Mouse (Mus musculus): Measurements from ENCODE around the gene Rabggta. TPM values are rescaled to one million over a fixed set of nuclear protein-coding genes. Genes with fewer than 3 reads are reported as not detected.

Gene Rabggta
- polyA plus RNA-seq, 1 experiment from 2014 or later: 29.3 TPM

DNA sequence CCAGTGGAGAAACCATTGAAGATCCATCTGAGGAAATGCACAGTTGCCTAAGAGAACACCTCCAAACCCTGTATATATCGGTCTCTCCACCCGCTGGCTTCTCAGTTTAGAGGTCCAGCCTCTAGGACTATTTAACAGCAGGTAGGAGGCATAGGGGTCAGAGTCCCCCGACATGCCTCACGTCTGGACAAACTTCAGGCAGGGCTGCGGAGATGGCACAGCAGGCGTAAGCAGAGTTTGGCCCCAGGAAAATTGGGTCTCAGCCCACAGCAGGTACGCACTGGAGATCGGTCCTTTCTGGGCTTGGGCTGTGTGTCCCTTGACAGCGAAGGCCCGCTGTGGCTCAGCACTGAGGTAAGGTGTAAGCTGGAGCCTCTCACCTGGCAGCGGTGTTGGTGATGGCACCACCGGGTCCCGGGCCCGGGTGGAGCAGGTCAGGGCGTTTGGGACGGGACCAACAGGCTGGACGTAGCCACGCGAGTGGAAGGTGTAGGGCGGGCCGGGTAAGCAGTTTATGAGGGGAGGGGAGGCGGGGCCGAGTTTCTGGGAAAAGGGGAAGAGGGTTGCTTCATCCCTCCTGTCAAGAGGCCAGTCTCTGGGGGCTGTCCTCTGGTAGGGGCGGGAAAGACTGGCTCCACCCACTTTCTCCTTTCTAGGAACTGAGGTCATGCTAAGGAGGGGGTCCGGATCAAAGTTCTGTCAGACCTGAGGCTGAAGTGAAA is 8.9 kb downstream of the Rabggta start:
- H3K4me2 ChIP-seq (ENCODE audit: low read depth): no peak overlapping the region
- no peak for DNase-seq (ENCODE audit: low spot score)
- H3K9ac ChIP-seq (ENCODE audit: low read length): no peak overlapping the region; the same call in 1 of the 2 replicates
- H3K36me3 ChIP-seq (ENCODE audit: control insufficient read depth, insufficient read depth, low read length): 0 out of 2 replicates have a peak, but pooled peaks cover 2% of the 10 kb centered on the region
- 0 out of 2 replicates have a peak, but pooled peaks cover 3% of the 10 kb centered on the region for H3K4me1 ChIP-seq (ENCODE audit: control insufficient read depth, insufficient read depth, low read length)
- H3K4me3 ChIP-seq (ENCODE audit: low read depth, low read length): no peak overlapping the region
- H3K9me3 ChIP-seq (ENCODE audit: control insufficient read depth, low read length): no peaks in the 10 kb centered on the region
- no peak for ATAC-seq (ENCODE audit: insufficient read depth, low FRiP score, low TSS enrichment)
- peaks cover 9% of the 10 kb centered on the region; the same call in 1 of the 2 replicates for H3K27me3 ChIP-seq (ENCODE audit: control insufficient read depth, insufficient read depth, low read length)
- 11% methylated on average over 25 of the region's 25 CpGs for WGBS
- no peak overlapping the region for H3K27ac ChIP-seq (ENCODE audit: low read depth, low read length)

DNA sequence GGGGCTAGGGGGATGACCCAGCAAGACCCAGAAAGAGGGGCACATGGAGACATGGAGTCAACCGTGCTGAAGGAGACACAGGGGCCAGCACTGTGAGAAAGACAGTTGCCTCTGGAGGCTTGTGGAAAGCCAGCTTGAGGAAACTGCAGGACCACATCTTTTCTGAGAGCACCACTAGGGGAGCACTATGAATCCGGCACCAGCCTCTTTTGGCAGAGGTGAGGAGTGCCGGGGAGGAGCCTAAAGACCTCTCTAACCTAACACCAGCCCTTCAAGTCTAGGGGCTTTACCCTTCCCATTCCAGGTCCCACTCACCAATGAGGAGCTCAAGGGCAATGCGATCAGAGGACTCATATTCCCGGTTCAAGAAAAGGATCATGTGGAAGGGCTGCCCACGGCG is 10.3 kb downstream of the Rabggta start:
- Histone ChIP-seq H3K9ac (ENCODE audit: low read length) (no peak overlapping the region), H3K4me1 (ENCODE audit: control insufficient read depth, insufficient read depth, low read length) (0 out of 2 replicates have a peak, but pooled peaks cover 3% of the 10 kb centered on the region), H3K9me3 (ENCODE audit: control insufficient read depth, low read length) (no peaks in the 10 kb centered on the region), H3K36me3 (ENCODE audit: control insufficient read depth, insufficient read depth, low read length) (no peaks in the 10 kb centered on the region), H3K4me2 (ENCODE audit: low read depth) (no peak overlapping the region), H3K27ac (ENCODE audit: low read depth, low read length) (no peak overlapping the region), H3K27me3 (ENCODE audit: control insufficient read depth, insufficient read depth, low read length) (peaks cover 9% of the 10 kb centered on the region; the same call in 1 of the 2 replicates), H3K4me3 (ENCODE audit: low read depth, low read length) (no peak overlapping the region)
- no peak for DNase-seq (ENCODE audit: low spot score)
- ATAC-seq (ENCODE audit: insufficient read depth, low FRiP score, low TSS enrichment): no peak
- 78% methylated on average over 7 of the region's 7 CpGs for WGBS

DNA sequence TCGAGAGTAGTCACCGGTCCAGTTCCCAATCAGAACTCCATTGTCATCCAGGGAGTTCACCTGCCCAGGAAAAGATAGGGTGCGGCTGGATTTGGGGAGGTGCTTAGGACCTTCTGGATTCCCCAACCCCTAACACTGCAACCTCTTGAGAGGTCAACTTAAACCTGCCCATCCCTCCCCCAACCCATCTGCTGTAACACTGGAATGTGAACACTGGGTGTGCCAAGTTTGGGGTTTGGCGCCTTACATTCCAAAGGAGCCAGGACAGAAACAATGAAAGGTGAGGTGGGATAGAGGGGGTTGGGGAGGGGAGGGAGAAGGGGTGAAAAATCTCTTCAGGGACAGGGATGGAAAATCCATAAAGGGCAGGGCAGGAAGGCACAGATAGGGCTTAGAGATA is 12.6 kb downstream of the Rabggta start:
- peaks cover 9% of the 10 kb centered on the region; the same call in 1 of the 2 replicates for H3K27me3 ChIP-seq (ENCODE audit: control insufficient read depth, insufficient read depth, low read length)
- WGBS: 87% methylated on average over 4 of the region's 4 CpGs

DNA sequence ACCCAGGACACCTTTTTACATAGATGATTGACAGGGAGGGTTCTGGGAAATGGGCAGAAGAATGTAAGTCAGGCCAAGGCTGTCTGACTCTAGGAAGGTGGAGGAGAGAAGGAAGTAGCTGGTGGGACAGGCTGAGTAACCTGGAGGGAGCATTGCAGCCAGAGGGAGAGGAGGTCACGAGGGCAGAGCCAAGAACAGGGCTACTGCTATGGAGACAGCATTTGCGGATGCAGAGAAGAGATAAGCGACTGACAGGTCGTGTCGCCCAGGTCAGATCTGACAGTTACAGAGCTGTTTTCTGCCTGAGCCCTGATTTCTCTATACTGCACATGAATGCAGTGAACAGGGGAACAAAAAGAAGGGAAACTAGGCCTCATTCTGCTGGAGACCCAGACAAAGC is 14.7 kb downstream of the Rabggta start:
- Histone ChIP-seq H3K9me3 (ENCODE audit: control insufficient read depth, low read length) (no peaks in the 10 kb centered on the region), H3K27me3 (ENCODE audit: control insufficient read depth, insufficient read depth, low read length) (peaks cover 4% of the 10 kb centered on the region; the same call in 1 of the 2 replicates), H3K4me2 (ENCODE audit: low read depth) (no peak overlapping the region), H3K27ac (ENCODE audit: low read depth, low read length) (no peak overlapping the region), H3K9ac (ENCODE audit: low read length) (no peak overlapping the region), H3K36me3 (ENCODE audit: control insufficient read depth, insufficient read depth, low read length) (no peaks in the 10 kb centered on the region), H3K4me1 (ENCODE audit: control insufficient read depth, insufficient read depth, low read length) (no peaks in the 10 kb centered on the region), H3K4me3 (ENCODE audit: low read depth, low read length) (no peak overlapping the region)
- no peak for DNase-seq (ENCODE audit: low spot score)
- ATAC-seq (ENCODE audit: insufficient read depth, low FRiP score, low TSS enrichment): no peak
- WGBS: 84% methylated on average over 5 of the region's 5 CpGs

More for the DNA sequence above, 12.6 kb downstream of the Rabggta start:
- H3K9ac ChIP-seq (ENCODE audit: low read length): no peak overlapping the region
- DNase-seq (ENCODE audit: low spot score) (no peak), ATAC-seq (ENCODE audit: insufficient read depth, low FRiP score, low TSS enrichment) (no peak)
- no peaks in the 10 kb centered on the region for H3K36me3 ChIP-seq (ENCODE audit: control insufficient read depth, insufficient read depth, low read length)
- no peak overlapping the region for H3K4me3 ChIP-seq (ENCODE audit: low read depth, low read length)
- 0 out of 2 replicates have a peak, but pooled peaks cover 3% of the 10 kb centered on the region for H3K4me1 ChIP-seq (ENCODE audit: control insufficient read depth, insufficient read depth, low read length)
- no peak overlapping the region for H3K4me2 ChIP-seq (ENCODE audit: low read depth)
- H3K27ac ChIP-seq (ENCODE audit: low read depth, low read length): no peak overlapping the region
- no peaks in the 10 kb centered on the region for H3K9me3 ChIP-seq (ENCODE audit: control insufficient read depth, low read length)

DNA sequence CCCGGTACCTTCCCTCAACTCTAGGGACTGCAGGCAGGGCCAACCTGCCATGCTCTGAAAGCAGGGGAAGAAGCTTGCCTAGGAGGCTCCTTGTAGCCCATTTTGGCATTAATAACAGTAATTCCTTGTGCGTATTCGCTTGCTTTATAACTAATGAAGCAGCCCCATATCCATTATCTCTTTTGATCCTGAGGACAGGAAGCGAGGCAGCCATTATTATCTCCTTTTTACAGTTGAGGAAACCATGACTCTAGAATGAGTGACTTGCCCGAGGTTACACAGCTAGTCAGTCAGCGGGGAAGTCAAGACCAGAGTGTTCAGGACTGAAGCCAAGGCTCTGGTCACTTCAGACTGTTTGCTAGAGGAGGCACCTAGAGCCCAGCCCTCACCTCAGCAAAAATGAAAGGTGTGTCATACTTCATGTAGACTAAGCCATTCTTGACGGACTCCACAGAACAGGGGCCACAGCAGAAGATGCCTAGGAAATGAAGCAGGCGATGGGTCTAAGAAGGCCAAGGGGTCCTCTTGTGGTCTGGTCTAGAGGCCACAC is 15.9 kb downstream of the Rabggta start:
- H3K27me3 ChIP-seq (ENCODE audit: control insufficient read depth, insufficient read depth, low read length): no peaks in the 10 kb centered on the region
- no peaks in the 10 kb centered on the region for H3K36me3 ChIP-seq (ENCODE audit: control insufficient read depth, insufficient read depth, low read length)
- H3K4me2 ChIP-seq (ENCODE audit: low read depth): no peak overlapping the region
- no peak for ATAC-seq (ENCODE audit: insufficient read depth, low FRiP score, low TSS enrichment)
- H3K9ac ChIP-seq (ENCODE audit: low read length): no peak overlapping the region
- no peak for DNase-seq (ENCODE audit: low spot score)
- H3K4me1 ChIP-seq (ENCODE audit: control insufficient read depth, insufficient read depth, low read length): no peaks in the 10 kb centered on the region
- H3K27ac ChIP-seq (ENCODE audit: low read depth, low read length): no peak overlapping the region
- H3K9me3 ChIP-seq (ENCODE audit: control insufficient read depth, low read length): no peaks in the 10 kb centered on the region
- H3K4me3 ChIP-seq (ENCODE audit: low read depth, low read length): no peak overlapping the region
- 90% methylated on average over 8 of the region's 8 CpGs for WGBS

DNA sequence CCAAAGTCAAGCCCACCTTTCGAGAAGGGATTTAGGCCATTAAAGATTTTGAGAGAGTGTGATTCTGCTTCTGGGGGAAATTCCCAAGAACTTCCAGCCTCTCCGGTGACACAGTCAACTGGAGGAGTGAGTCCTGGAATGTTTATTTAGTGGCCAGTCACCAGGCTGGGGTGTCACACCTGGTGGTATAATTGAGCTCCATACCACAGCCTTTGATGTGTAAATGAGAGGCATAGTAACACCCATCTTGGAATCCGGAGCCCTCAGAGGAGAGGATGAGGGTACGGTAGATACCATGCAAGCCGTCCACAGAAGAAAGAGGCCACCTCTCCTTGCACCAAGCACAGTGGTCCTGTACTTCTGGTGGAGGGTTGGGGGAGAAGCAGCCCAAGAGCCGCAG is 19.3 kb downstream of the Rabggta start:
- Histone ChIP-seq H3K4me1 (ENCODE audit: control insufficient read depth, insufficient read depth, low read length) (no peaks in the 10 kb centered on the region), H3K9ac (ENCODE audit: low read length) (no peak overlapping the region), H3K4me2 (ENCODE audit: low read depth) (no peak overlapping the region), H3K27ac (ENCODE audit: low read depth, low read length) (no peak overlapping the region), H3K27me3 (ENCODE audit: control insufficient read depth, insufficient read depth, low read length) (no peaks in the 10 kb centered on the region), H3K36me3 (ENCODE audit: control insufficient read depth, insufficient read depth, low read length) (no peaks in the 10 kb centered on the region), H3K9me3 (ENCODE audit: control insufficient read depth, low read length) (no peaks in the 10 kb centered on the region), H3K4me3 (ENCODE audit: low read depth, low read length) (no peak overlapping the region)
- no peak for ATAC-seq (ENCODE audit: insufficient read depth, low FRiP score, low TSS enrichment)
- no peak for DNase-seq (ENCODE audit: low spot score)
- WGBS: 58% methylated on average over 6 of the region's 6 CpGs

DNA sequence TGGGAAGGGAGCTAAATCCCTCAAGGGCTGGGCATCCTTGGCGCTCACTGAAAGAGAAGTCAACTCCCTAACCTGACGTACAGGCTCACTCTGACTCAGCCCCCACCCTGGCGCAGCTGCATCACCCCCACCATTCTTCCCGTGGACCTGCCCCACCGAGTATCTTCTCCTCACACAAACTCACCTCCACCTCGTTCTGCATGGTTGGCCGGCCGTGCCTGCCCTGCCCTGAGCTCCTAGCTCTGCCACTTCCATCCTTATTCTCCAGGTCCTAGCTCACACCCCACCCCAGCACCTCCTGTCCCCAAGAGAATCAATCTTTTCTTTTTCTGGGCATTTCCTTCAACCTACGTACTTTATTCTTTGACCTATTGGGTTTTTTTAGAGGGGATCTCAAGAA is 20.9 kb downstream of the Rabggta start:
- Histone ChIP-seq H3K27me3 (ENCODE audit: control insufficient read depth, insufficient read depth, low read length) (no peaks in the 10 kb centered on the region), H3K4me1 (ENCODE audit: control insufficient read depth, insufficient read depth, low read length) (no peaks in the 10 kb centered on the region), H3K4me2 (ENCODE audit: low read depth) (no peak overlapping the region), H3K27ac (ENCODE audit: low read depth, low read length) (no peak overlapping the region), H3K36me3 (ENCODE audit: control insufficient read depth, insufficient read depth, low read length) (no peaks in the 10 kb centered on the region), H3K9ac (ENCODE audit: low read length) (no peak overlapping the region), H3K9me3 (ENCODE audit: control insufficient read depth, low read length) (no peaks in the 10 kb centered on the region), H3K4me3 (ENCODE audit: low read depth, low read length) (no peak overlapping the region)
- ATAC-seq (ENCODE audit: insufficient read depth, low FRiP score, low TSS enrichment): no peak
- DNase-seq (ENCODE audit: low spot score): no peak
- WGBS: 77% methylated on average over 9 of the region's 9 CpGs

DNA sequence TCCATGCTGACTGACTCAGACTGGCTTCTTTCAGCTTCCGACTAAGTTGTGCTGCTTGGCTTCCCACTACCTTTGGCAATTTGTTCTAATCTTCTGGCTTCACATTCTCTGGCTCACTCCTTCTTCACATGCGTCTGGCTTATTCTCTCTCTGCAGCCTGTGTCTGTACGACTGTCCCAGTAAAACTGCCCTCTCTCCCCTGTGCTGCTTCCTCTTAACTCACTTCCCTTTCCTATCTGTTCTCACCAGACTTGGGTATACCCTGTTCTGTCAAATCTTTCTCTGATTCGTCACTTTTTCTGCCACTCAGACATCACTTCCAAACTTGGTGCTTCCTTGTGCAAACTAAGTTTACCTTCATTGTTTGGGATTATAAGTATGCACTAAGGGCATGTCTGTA is 24.8 kb downstream of the Rabggta start:
- Histone ChIP-seq H3K4me2 (ENCODE audit: low read depth) (no peak overlapping the region), H3K36me3 (ENCODE audit: control insufficient read depth, insufficient read depth, low read length) (no peaks in the 10 kb centered on the region), H3K9ac (ENCODE audit: low read length) (no peak overlapping the region), H3K9me3 (ENCODE audit: control insufficient read depth, low read length) (no peaks in the 10 kb centered on the region), H3K4me1 (ENCODE audit: control insufficient read depth, insufficient read depth, low read length) (no peaks in the 10 kb centered on the region), H3K27ac (ENCODE audit: low read depth, low read length) (no peak overlapping the region), H3K4me3 (ENCODE audit: low read depth, low read length) (no peak overlapping the region), H3K27me3 (ENCODE audit: control insufficient read depth, insufficient read depth, low read length) (no peaks in the 10 kb centered on the region)
- no peak for DNase-seq (ENCODE audit: low spot score)
- ATAC-seq (ENCODE audit: insufficient read depth, low FRiP score, low TSS enrichment): no peak
- 86% methylated on average over 4 of the region's 4 CpGs for WGBS

DNA sequence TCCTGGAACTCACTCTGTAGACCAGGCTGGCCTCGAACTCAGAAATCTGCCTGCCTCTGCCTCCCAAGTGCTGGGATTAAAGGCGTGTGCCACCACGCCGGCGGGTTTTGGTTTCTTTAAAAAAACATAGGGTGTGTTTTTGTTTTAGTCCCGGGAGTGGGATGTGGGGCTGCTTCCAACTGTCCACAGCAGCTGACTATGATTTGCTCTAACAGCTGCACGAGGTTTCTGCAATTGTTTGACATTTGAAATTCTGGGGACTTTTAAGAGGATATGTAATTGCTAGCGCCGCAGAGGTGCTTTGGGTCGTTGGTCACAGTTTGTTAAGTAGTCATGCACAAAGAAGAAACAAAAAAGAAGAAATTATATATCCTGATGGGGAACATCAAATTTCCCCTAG is 32.6 kb downstream of the Rabggta start:
- Histone ChIP-seq H3K4me3 (ENCODE audit: low read depth, low read length) (no peak overlapping the region), H3K27ac (ENCODE audit: low read depth, low read length) (no peak overlapping the region), H3K27me3 (ENCODE audit: control insufficient read depth, insufficient read depth, low read length) (no peaks in the 10 kb centered on the region), H3K4me1 (ENCODE audit: control insufficient read depth, insufficient read depth, low read length) (no peaks in the 10 kb centered on the region), H3K4me2 (ENCODE audit: low read depth) (no peak overlapping the region), H3K9me3 (ENCODE audit: control insufficient read depth, low read length) (no peaks in the 10 kb centered on the region), H3K36me3 (ENCODE audit: control insufficient read depth, insufficient read depth, low read length) (no peaks in the 10 kb centered on the region), H3K9ac (ENCODE audit: low read length) (no peak overlapping the region)
- WGBS: 79% methylated on average over 10 of the region's 10 CpGs
- DNase-seq (ENCODE audit: low spot score): no peak
- ATAC-seq (ENCODE audit: insufficient read depth, low FRiP score, low TSS enrichment): no peak

Measured in neural tube, embryonic 11.5 days (tissue).